Mouse (Mus musculus) testis, postnatal 10 days (tissue): ENCODE measurements at regions not wholly inside any gene's neighbourhood (a gene's known extent, or its start where the extent isn't known, plus 50 kb on each side); places are given as distances from the start of the nearest gene placed in this dataset.
"Not testable (repeated sequence)": the region's sequence is repeated elsewhere in the genome, so short reads cannot be mapped to it uniquely, and the experiment has no call there.

Source experiments
- DNase-seq: peaks from one replicate; pipeline ENCODE4 v3.0.0; 2021; ENCODE audit warnings: low spot score

DNA sequence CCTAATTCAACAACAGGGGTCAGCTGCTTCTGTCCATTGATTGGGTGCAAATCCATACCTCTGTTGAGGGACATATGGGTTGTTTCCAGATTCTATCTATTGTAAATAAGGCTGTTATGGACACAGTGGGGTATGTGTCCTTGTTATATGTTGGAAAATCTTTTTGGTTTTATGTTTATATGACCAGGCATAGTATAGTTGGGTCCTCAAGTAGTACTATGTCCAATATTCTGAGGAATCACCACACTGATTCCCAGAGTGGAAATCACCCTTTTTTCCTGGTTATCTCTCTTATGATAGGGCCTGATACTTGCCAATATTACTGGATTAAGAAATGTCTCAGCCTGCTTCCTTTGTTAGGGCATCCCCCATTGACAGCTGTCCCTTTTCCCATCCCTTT is 1471.0 kb downstream of the Kcnt2 start:
- DNase-seq, result no peak

DNA sequence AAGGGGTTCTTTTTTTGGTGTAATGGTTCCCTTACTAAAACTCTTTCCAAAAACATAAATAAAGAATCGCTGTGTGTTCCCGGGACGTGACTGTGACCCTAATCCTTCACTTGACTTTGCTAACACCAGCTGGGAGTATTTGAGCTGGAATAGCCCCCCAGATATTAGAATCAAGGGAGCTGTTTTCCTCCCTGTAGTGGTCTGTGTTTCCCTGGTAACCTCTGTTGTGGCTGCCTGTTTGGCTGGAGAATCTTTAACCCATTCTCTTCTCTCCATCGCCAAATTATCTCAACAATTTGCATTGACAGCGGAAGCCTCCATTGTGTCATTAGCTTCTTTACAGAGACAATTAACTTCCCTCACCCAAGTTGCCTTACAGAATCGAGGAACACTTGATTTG is 1471.6 kb downstream of the Kcnt2 start:
- no peak for DNase-seq

DNA sequence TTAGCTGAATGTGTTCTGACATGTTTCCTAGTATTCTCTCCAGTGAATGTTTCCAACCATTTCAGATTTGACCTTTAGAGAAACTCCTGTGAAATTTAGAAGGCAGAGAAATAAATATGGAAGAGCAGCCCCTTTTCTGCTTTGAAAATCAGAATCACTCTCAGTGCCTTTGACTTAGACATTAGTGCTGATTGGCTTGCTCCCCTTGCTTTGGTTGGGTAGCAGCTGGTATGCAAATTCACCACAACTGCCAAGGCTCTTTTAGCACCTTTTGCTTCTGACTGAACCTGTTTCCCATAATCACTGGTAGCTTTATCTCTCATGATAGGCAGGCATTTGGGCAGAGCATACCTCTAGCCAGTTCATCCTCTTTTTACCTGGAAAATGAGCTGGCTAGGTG is 1495.3 kb downstream of the Kcnt2 start:
- no peak for DNase-seq

DNA sequence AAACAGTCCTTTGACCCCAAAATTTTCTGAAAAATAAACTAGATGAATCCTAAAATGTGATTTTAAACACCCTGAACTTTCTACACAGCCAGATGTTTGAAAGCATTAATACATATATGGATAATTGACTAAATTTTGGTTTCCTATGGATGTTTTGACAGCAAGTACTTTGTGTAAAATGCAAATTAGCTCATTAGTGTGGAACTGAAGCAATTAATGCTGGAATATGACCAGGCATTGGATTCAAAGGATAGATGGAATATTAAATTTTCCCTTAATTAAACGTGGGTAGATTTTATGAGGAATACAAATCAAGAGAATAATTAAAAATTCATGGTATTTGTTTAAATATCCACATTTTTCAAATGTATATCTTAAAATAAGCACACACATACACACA is 1530.1 kb downstream of the Kcnt2 start:
- no peak for DNase-seq

DNA sequence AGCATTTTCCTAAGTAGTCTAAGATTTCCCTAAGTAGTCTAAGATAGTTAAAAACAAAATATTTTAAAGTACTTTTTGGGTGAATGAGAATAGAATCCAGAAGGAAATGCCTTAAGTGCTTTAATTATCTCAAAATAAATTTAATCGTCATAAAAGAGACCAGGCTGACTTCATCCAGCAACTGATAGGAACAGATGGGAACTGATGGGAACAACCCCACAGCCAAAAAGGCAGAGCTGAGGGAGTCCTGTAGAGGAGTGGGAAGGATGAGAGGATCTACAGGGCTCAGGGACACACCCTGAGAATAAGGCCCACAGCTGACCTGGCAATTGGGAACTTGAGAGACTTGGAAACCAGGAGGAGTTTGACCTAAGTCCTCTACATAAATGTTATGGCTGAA is 1537.4 kb downstream of the Kcnt2 start:
- no peak for DNase-seq

DNA sequence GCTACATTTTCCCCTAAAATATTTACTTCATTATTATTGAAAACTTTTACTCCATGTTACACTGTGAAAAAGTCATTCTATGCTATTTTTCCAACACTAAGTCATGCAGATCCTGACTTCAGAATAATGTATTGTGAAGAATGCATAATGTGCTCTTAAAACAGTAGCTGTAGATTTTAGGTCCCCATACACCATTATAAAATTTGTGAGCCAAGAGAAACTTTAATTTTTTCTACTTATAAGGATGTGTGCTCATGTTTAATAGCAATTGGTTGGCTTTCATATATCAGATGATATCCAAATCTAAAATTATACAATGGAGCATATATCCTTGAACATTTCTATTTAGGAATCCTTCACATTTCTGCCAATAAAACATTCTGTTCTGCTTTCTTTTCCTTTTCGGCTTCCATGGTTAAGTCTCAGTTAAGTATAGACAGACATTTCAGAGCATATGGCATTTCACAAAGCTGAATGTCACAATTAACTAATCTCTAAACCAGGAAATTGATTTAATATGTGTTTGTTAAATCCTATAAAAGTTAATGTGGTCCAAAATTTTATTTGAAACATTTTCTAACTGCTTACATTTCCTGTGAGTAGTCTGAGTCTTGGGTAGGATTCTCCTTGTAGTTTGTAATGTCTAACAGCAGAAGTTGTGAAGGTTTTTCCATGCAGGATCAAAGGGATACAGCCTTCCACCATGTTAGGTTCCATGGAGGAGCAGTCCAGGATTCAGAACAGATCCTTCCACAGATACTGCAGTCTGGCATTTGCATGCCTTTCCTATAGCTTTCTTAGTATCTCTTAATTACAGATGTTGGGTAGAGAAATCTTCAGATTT is 1567.6 kb downstream of the Kcnt2 start:
- no peak for DNase-seq

DNA sequence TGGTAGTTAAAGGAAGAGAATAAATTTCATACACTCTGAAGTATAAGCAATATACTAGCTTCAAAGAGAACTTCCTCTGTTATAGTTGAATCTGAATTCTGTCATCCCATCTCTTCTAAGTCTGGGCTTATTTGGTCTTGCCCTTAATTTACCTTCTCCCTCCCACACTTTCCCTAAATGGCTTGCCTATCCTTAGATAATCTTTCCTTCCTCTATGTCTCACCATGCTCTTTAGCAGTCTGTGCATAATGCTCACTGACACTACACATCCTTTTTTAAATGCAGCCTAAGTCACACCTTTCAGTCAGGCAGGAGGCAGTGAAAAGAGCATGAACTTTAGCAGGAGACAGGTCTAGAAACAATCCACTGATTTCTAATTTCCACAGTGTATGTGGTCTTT is 1585.5 kb downstream of the Kcnt2 start:
- DNase-seq, result no peak

DNA sequence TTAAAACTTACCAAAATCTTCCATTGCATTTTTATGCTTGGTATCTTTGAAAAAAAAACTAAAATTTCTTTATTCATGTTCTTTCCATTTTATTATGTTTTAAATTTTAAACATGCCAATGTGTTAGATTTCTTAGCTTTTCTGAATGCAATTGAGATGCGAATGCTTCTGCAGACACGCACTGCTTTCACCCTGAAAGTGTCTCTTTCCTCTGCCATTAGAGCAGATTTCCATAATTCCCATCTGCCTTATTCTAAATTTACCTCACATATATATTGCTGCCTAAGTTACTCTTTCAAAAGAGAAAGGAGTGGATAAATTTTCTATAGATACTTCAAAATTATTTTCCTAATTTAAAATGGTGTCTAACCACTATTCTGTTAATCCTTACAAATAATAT is 1596.6 kb downstream of the Kcnt2 start:
- no peak for DNase-seq

DNA sequence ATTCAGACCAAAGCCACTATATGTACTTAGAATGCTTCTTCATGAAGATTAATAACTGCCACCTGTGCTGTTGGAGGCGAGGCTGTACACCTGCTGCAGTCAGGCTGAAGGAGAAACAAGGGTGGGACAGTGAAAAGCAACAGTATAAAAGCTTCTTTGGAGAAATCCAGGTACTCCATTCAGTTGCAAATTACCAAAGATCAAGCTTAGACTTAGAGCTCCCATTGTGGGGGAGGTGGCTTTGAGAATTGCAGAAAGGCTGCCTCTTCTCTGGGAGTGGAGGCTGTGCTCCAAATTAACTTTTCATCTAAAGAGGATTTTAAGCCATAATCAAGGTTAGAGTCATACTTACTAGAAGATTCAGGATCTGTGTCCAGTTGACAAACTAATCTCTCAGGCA is 1607.9 kb downstream of the Kcnt2 start:
- DNase-seq, result not testable (repeated sequence)

DNA sequence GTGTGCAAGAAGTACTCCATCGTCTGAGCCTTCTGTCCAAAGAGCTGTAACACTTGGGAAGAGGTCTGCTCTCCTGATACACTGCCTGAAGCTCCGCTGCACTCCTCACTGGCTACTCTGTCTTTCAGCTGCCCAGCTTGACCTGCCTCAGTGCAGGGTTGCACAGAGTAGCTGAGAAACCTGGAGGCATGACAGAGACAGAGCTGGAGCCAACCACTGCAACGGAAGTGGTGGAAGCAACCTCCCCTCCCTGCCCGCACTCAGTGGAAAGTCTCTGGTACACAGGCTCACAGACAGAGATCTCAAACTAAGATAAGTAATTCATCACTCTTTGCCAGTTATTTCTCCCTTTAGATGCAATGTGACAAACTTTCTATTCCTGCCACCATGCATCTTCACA is 1638.4 kb downstream of the Kcnt2 start:
- DNase-seq, result no peak

DNA sequence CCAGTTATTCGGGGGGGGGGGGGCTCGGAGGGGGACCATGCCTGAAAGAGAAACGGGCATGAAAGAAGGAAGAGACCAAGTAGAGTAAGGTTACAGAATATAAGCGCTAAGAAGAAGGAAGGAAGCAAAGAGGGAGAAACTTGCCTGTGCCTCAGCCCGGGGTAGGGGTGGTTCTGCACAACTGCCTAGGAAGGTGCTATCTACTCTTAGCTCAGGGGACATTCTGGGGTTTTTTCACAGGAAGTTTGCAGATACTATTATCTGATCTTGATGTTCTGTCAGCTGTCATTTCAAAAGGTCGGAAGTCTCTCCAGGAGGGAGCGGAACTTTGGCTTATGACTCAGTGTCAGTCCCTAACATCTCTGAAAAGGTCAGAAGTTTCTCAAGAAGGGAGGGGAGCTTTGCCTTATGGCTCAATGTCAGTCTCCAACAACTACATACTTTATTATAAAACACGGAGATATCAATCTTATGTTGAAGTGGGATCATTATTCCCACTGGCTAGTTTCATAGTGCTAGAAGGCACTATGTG is 1652.0 kb downstream of the Kcnt2 start:
- no peak for DNase-seq

DNA sequence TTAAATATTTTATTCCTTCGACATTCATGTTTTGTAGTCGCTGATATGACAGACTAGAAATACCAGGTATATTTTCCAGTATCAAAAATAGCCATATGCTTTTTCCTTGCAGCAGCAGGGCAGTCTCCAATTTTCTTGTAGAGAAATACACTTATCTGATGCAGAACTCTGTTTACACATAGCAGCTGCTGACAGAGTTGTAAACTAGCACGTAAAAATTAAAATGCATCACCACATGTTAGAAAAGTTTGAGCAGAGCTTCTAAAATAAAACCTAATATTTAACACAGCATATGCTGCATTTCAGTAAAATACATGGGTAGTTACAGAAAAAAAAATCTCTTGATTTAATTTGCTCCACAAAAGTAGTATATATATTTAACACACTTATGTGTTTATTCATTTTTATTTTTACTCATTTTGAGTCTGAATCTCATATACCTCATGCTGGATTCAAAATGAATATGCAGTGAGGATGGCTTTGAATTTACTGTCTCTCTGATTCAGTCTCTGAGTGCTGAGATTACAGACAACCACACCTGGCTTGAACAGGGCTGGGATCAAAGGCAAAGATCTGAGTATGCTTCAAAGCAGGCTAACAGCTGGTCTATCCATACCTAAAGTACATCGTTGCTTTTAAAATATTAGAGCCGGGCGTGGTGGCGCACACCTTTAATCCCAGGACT is 1665.9 kb downstream of the Kcnt2 start:
- DNase-seq, result no peak

DNA sequence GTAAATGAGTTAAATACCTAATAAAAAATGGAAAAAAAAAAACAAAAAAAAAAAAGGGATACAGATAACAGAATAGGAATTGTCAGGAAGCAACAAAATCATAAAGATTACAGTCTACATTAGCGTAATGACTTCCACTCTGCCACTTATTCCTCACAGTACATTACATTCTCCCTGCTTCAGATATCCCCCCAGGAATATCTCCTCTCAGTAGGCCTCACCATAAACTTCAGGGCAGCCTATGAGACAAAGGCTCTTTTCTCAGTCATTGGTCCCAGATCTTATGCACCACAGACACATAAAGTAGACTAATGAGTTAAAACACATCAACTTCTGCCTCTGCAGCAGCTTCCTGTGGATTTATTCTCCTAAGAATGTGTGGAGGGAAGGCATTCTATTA is 1680.2 kb downstream of the Kcnt2 start:
- DNase-seq, result no peak

DNA sequence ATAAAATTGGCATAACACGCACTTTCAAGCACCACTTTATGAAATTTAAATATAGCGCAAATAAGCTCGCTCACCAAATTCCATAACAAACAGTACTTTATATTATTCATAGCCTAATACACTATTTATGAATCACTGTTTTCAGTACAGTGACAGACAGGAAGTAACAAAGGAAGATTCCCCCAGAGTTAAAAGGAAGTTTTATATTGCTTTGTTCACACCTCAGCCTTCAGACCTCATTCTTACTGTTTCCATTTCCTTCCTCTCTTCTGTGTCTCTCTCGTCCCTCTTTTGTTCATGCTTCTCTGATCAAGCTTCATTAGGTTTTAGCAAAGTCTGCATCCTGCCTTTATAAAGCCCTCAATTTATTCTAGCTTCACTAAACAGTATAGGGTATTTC is 1680.8 kb downstream of the Kcnt2 start:
- DNase-seq, result no peak

DNA sequence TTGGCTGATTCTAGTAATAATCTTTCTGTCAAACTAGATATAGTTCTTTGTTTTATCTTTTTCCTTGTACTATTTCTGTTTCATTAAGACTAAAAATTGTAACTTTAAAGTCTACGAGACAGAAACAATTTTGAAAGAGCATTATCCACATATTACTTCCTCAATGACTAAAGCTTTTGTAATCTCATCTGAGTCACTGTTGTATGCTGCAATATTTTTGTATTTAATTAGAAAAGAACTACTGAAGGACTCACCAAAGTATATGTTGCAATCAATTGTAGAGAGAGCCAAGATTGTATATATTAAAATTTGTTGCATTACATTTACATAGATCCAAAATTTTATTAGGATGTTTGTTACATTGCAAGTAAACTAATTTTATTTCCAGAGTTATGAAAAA is 1692.4 kb upstream of the B3galt2 start:
- DNase-seq, result no peak

DNA sequence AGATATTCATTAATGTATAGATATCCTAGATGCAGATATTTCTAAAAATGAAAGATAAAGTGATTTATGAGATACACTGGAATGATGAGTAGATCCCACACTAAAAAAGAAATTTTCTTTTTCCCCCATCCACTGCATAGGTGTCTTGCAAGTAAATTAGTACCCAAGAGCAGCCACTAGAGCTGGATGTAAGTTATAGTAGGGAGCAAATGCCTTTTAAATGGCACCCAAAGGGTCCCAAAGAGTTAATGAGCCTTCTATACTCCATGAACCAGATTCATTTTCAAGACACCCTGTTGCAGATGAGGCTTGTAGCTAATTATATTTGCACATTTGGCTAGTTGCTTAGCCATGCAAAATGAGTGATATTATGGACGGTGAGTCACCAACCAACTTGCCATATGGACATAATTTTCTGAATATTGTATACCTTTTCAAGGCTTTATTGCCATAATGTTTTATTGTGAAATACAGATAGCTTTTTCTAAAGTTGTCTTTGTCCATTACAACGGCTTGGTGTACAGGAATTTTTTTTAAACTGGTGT is 1686.1 kb upstream of the B3galt2 start:
- no peak for DNase-seq

DNA sequence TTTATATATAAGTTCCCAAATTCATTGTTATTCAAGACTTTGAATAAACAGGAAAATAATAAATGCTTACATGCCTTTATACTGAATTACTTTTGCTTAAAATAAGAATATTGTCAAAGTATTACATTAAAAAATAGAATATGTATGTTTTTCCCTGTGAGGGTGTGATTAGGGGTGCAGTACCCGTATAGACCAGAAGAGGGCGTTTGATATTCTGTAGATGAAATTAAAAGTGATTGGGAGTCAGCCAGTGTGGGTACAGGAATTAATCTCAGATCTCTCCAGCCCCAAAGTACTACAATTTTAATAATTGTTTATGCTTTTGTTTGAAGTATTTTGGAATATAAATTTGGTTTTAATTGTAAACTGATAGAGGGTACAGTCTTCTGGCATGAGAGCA is 1678.7 kb upstream of the B3galt2 start:
- peak; percentile 61 for DNase-seq

DNA sequence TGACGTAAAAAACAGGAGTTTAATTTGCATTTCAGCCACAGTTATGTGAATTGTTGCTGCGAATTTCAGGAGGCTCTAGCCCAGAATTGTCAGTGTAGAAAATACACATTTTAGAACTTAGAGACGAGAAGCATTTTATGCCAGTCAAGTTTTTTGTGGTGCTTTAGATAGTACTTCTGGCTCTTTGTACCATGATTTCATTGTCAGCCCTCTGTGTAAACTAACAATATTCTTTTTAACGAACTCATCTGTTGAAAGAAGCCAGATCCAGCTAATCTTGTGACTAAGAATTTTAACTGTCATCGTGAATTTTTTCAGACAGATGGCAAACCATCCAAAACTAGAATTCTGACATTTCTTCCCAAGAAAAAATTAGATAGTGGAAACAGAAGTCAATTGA is 1672.3 kb upstream of the B3galt2 start:
- no peak for DNase-seq

DNA sequence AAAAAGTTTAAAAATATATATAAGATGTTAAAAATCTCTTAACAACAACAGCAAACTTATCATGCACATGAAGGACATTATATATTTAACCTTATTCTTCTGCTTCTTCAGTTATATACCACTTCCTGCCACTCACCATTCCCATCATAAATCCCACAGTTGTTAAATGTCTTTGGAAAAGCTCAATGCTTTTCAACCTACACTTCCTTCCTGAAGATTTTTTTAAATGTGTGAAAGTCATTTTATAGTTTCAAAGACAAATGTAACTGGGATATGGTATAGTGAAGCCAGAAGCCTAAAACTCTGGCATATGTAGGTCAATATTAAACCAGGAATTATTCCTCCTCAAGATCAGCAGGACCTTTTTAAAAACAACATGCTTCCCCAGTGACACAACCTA is 1666.1 kb upstream of the B3galt2 start:
- no peak for DNase-seq

DNA sequence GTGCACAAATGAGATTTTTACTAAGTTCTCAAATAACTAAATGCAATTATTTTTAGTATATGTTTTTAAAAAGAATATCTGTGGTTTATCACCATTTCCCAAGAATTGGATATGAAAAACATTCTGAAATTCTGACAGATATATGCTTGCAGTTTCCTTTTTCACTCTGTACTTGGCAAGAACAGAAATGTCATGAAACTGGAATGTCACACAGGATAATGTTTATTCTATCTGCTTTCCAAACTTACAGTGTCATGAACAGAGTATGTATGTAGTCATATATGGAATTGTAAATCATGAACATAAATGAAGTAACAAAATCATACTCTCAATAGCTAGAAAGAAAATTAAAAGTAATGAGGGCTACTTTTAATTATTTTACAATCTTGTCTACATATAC is 1640.7 kb upstream of the B3galt2 start:
- no peak for DNase-seq

DNA sequence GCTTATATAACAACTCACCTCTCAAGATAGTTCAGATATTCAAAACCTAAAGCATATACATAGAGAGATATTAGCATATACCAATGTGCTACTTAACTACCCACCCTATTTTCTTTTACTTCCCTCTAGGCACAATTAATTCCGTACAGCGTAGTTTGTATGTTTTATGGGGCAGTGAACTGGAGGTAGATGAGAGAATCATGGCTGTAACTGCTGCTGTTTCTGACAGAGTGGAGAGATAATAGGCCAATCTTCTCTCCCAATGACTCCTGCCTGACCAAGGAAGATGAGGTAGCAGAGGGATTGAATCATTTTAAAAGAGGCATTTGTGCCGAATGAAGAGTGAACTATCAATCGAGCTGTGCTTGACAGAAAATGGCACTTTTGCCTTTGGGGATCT is 1640.1 kb upstream of the B3galt2 start:
- DNase-seq, result no peak

DNA sequence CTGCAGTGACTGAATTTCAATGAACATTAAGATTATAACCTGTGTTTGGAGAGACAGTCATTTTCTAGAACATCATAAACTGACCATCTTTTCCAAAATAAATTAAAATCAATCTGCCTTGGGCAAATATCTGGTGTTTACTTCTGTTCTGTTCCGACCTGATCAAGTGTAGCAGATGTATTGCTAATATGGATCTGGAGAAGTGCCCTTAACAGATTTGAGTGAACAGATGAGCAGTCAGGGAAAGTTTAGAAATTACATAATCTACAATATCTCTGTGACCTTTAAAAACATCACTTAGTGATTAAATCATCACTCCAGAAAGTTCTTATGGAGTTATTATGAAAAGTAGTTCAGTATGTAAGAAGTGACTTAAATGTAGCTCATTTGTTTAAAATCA is 1634.1 kb upstream of the B3galt2 start:
- no peak for DNase-seq

DNA sequence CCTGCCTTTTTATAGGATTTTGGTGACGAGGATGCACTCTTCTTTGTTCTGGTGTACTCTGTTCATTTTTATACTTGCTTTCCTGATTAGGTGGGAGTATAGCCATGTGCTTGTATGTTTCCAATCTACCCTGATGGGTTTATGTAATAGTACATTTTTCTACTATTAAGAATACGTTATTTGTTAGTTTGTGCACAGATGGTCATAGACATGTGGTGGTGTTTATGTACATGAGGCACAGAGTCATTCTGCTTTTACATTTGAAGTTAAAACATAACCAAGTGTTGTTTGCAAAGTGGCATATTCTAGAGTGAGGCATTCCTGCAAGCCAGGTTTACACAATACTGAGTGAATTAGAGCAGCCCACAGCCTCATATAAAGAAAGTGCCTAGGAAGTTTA is 1597.7 kb upstream of the B3galt2 start:
- DNase-seq, result no peak
